Mouse (Mus musculus) intestine, postnatal 0 days (tissue): ENCODE measurements around the gene P2rx7. TPM values are rescaled to one million over a fixed set of nuclear protein-coding genes. Genes with fewer than 3 reads are reported as not detected.

Source experiments
- ATAC-seq: fragments of 200-750 bp; cut with Nextera tagmentation; 2 replicates; pipeline ENCODE4 v1.8.0; 2017; ENCODE audit warnings: mild to moderate bottlenecking, moderate TSS enrichment, moderate library complexity
- H3K27ac ChIP-seq: fragments of 300-500 bp; sonication (generic); 2 replicates; pipeline ENCODE4 v1.5.1; 2014; ENCODE audit warnings: mild to moderate bottlenecking, low read depth, low read length, moderate library complexity
- H3K27me3 ChIP-seq: fragments of 300-500 bp; sonication (generic); replicated peaks from 2 replicates; pipeline ENCODE4 v1.6.1; 2014; ENCODE audit warnings: low read length, mixed read lengths; ENCODE audit not compliant: control insufficient read depth, insufficient read depth
- H3K36me3 ChIP-seq: fragments of 300-500 bp; sonication (generic); 2 replicates; pipeline ENCODE4 v1.6.1; 2014; ENCODE audit warnings: mild to moderate bottlenecking, moderate library complexity; ENCODE audit not compliant: control insufficient read depth, insufficient read depth
- H3K4me1 ChIP-seq: fragments of 300-500 bp; sonication (generic); replicated peaks from 2 replicates; pipeline ENCODE4 v1.6.1; 2014; ENCODE audit warnings: antibody characterized with exemption, low read length, mixed read lengths; ENCODE audit not compliant: control insufficient read depth, insufficient read depth
- H3K4me2 ChIP-seq: fragments of 300-500 bp; sonication (generic); replicated peaks from 2 replicates; pipeline ENCODE4 v1.6.1; 2014; ENCODE audit warnings: low read depth, mild to moderate bottlenecking, moderate library complexity
- H3K4me3 ChIP-seq: fragments of 300-500 bp; sonication (generic); 2 replicates; pipeline ENCODE4 v1.5.1; 2014; ENCODE audit warnings: low read depth, low read length
- H3K9ac ChIP-seq: fragments of 300-500 bp; sonication (generic); 2 replicates; pipeline ENCODE4 v1.6.1; 2014; ENCODE audit warnings: mild to moderate bottlenecking, low read depth, low read length
- H3K9me3 ChIP-seq: fragments of 300-500 bp; sonication (generic); 2 replicates; pipeline ENCODE4 v1.6.1; 2016; ENCODE audit warnings: mixed run types; ENCODE audit not compliant: control insufficient read depth
- CTCF ChIP-seq: sonication (generic); IDR thresholded peaks from 2 replicates; pipeline ENCODE4 v1.5.1; 2016; ENCODE audit warnings: low read depth, mild to moderate bottlenecking, control low read depth, antibody characterized with exemption, moderate library complexity
- WGBS: fragments of 180-500 bp; shearing (Covaris S2); extraction: QIAGEN DNeasy Blood & Tissue Kit; methylation state at CpG from one replicate; pipeline ENCODE4 v1.1.7; 2014; 5-methylcytosine and 5-hydroxymethylcytosine counted together
- polyA plus RNA-seq: library from polyadenylated mRNA; unstranded; fragments of >200 nt; fragmentation: Nextera tagmentation; extraction: Ambion mirVana; gene quantifications from 2 replicates; pipeline ENCODE4 v1.2.1, GENCODE M21; 2015

Gene P2rx7
- polyA plus RNA-seq, 1 experiment from 2014 or later = 1.6 TPM

- Histone ChIP-seq H3K9me3 (no peaks in the 10 kb centered on the region), H3K27ac (no peak overlapping the region), H3K4me2 (no peak overlapping the region), H3K36me3 (no peaks in the 10 kb centered on the region), H3K9ac (no peak overlapping the region), H3K4me3 (no peak overlapping the region), H3K4me1 (no peaks in the 10 kb centered on the region), H3K27me3 (no peaks in the 10 kb centered on the region)
- no peak for TF ChIP-seq CTCF
- ATAC-seq = no peak
- 66% methylated on average over 8 of the region's 8 CpGs for WGBS
Observed at GRCm38 (mm10) chr5:122676002-122676401, 32.3 kb downstream of the P2rx7 start.

GRCm38 (mm10) chr5:122677983-122678382 is 34.3 kb downstream of the P2rx7 start:
- no peak overlapping the region for H3K4me2 ChIP-seq
- H3K9me3 ChIP-seq = no peaks in the 10 kb centered on the region
- no peaks in the 10 kb centered on the region for H3K27me3 ChIP-seq
- no peak for ATAC-seq
- no peak overlapping the region for H3K27ac ChIP-seq
- WGBS = 88% methylated on average over 9 of the region's 9 CpGs
- no peak for TF ChIP-seq CTCF
- no peak overlapping the region for H3K4me3 ChIP-seq
- no peaks in the 10 kb centered on the region for H3K4me1 ChIP-seq
- H3K9ac ChIP-seq = no peak overlapping the region
- H3K36me3 ChIP-seq = no peaks in the 10 kb centered on the region

- no peaks in the 10 kb centered on the region for H3K4me1 ChIP-seq
- no peak for ATAC-seq
- H3K9me3 ChIP-seq = no peaks in the 10 kb centered on the region
- H3K4me3 ChIP-seq = no peak overlapping the region
- 85% methylated on average over 8 of the region's 8 CpGs for WGBS
- no peak overlapping the region for H3K9ac ChIP-seq
- TF ChIP-seq CTCF = no peak
- no peak overlapping the region for H3K27ac ChIP-seq
- H3K36me3 ChIP-seq = no peaks in the 10 kb centered on the region
- H3K4me2 ChIP-seq = no peak overlapping the region
- H3K27me3 ChIP-seq = no peaks in the 10 kb centered on the region
Observed at GRCm38 (mm10) chr5:122679881-122680280, 36.2 kb downstream of the P2rx7 start.

- ATAC-seq = no peak
- TF ChIP-seq CTCF = peak; percentile 19; the same call in 1 of the 2 replicates
- Histone ChIP-seq H3K4me3 (no peak overlapping the region), H3K4me2 (no peak overlapping the region), H3K4me1 (no peaks in the 10 kb centered on the region), H3K9ac (no peak overlapping the region), H3K27me3 (no peaks in the 10 kb centered on the region), H3K27ac (no peak overlapping the region), H3K9me3 (no peaks in the 10 kb centered on the region), H3K36me3 (no peaks in the 10 kb centered on the region)
- 81% methylated on average over 12 of the region's 12 CpGs for WGBS
Observed at GRCm38 (mm10) chr5:122681276-122681675, 37.6 kb downstream of the P2rx7 start.

- 70% methylated on average over 10 of the region's 10 CpGs for WGBS
- H3K9me3 ChIP-seq = no peaks in the 10 kb centered on the region
- H3K4me3 ChIP-seq = no peak overlapping the region
- no peak overlapping the region for H3K9ac ChIP-seq
- H3K36me3 ChIP-seq = no peaks in the 10 kb centered on the region
- ATAC-seq = no peak
- H3K4me1 ChIP-seq = no peaks in the 10 kb centered on the region
- no peaks in the 10 kb centered on the region for H3K27me3 ChIP-seq
- H3K4me2 ChIP-seq = no peak overlapping the region
- TF ChIP-seq CTCF = no peak
- no peak overlapping the region for H3K27ac ChIP-seq
Observed at GRCm38 (mm10) chr5:122683926-122684325, 40.2 kb downstream of the P2rx7 start.

GRCm38 (mm10) chr5:122687391-122687790 is 43.7 kb downstream of the P2rx7 start:
- Histone ChIP-seq H3K9ac (no peak overlapping the region), H3K4me2 (no peak overlapping the region), H3K9me3 (no peaks in the 10 kb centered on the region), H3K27ac (no peak overlapping the region), H3K36me3 (no peaks in the 10 kb centered on the region), H3K4me3 (no peak overlapping the region), H3K4me1 (0 out of 2 replicates have a peak, but pooled peaks cover 3% of the 10 kb centered on the region), H3K27me3 (no peaks in the 10 kb centered on the region)
- TF ChIP-seq CTCF = no peak
- ATAC-seq = no peak
- 80% methylated on average over 4 of the region's 4 CpGs for WGBS

GRCm38 (mm10) chr5:122689153-122689552 is 45.4 kb downstream of the P2rx7 start:
- ATAC-seq = no peak
- Histone ChIP-seq H3K27me3 (no peaks in the 10 kb centered on the region), H3K4me3 (no peak overlapping the region), H3K4me2 (no peak overlapping the region), H3K27ac (no peak overlapping the region), H3K36me3 (no peaks in the 10 kb centered on the region), H3K4me1 (0 out of 2 replicates have a peak, but pooled peaks cover 3% of the 10 kb centered on the region), H3K9ac (no peak overlapping the region), H3K9me3 (no peaks in the 10 kb centered on the region)
- WGBS = 72% methylated on average over 7 of the region's 7 CpGs
- TF ChIP-seq CTCF = no peak
